Mouse (Mus musculus): ENCODE measurements around the gene Rnaseh2a. TPM values are rescaled to one million over a fixed set of nuclear protein-coding genes. Genes with fewer than 3 reads are reported as not detected.

Gene Rnaseh2a
- polyA plus RNA-seq, 1 experiment: 58.7 TPM

DNA sequence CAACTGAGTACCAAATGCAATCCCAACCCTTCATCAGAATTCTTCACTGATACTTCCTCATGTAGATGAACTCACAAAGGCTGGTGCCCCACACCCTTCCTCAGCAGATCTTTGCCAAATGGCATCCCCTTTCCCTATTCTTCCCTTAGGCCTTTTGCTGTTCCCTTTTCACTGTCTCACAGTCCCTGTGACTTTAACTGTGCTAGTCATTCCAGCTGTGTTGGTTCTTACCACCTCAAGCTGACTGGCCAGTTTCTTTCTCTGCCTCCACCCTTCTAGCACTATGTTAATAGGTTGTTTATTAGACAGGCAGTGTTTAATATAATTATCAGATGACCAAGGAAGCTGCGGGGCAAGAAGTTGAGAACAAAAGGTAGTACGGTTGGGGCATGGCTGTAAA lies 917 bp downstream of the Rnaseh2a start:
- Histone ChIP-seq H3K27ac (ENCODE audit: insufficient read depth, low read length) (no peak overlapping the region; the same call in 1 of the 2 replicates), H3K27me3 (ENCODE audit: control insufficient read depth, insufficient read depth, low read length) (no peaks in the 10 kb centered on the region), H3K4me3 (replicated peaks; ENCODE audit: insufficient read depth, low read depth, low read length) (no peak overlapping the region), H3K4me1 (ENCODE audit: control insufficient read depth, insufficient read depth, low read length) (peaks cover 5% of the 10 kb centered on the region; the same call in 1 of the 2 replicates)
- 42% methylated on average over 2 of the region's 2 CpGs for WGBS
- no peak for TF ChIP-seq POLR2A (IDR thresholded peaks at IDR 0.05; ENCODE audit: borderline replicate concordance, insufficient read depth, low read length)
- TF ChIP-seq CTCF (IDR thresholded peaks at IDR 0.05; ENCODE audit: borderline replicate concordance, insufficient read depth, low read depth, low read length): no peak
- DNase-seq: no peak

- H3K4me1 ChIP-seq (ENCODE audit: control insufficient read depth, insufficient read depth, low read length): peaks cover 5% of the 10 kb centered on the region; the same call in 1 of the 2 replicates
- H3K27ac ChIP-seq (ENCODE audit: insufficient read depth, low read length): no peak overlapping the region
- no peaks in the 10 kb centered on the region for H3K27me3 ChIP-seq (ENCODE audit: control insufficient read depth, insufficient read depth, low read length)
- 90% methylated on average over 13 of the region's 13 CpGs for WGBS
- no peak for DNase-seq
- TF ChIP-seq CTCF (IDR thresholded peaks at IDR 0.05; ENCODE audit: borderline replicate concordance, insufficient read depth, low read depth, low read length): no peak
- no peak for TF ChIP-seq POLR2A (IDR thresholded peaks at IDR 0.05; ENCODE audit: borderline replicate concordance, insufficient read depth, low read length)
- H3K4me3 ChIP-seq (replicated peaks; ENCODE audit: insufficient read depth, low read depth, low read length): no peak overlapping the region
These were observed 1.8 kb downstream of the Rnaseh2a start for GRCm38 (mm10) chr8:84967532-84968304.

DNA sequence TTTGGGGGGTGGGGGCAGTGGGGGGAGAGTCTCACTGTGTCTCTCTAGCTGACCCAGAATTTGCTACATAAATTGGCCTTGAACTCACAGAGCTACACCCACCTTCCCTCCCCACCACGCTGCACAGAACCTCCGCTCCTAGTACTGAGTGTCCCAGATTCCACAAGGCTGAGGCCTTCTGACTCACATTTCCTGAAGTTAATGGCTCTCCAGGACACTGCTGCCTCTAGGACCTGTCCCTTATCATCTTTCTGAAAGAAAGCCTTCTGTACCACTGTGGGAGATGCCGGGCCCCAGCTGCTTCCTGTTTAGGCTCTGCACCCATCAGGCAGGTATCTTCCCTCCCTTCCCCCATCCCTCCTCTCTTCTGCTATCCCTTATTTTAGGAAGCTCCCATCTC lies 3.0 kb downstream of the Rnaseh2a start:
- H3K27ac ChIP-seq (ENCODE audit: insufficient read depth, low read length): no peak overlapping the region
- TF ChIP-seq CTCF (IDR thresholded peaks at IDR 0.05; ENCODE audit: borderline replicate concordance, insufficient read depth, low read depth, low read length) (no peak), POLR2A (IDR thresholded peaks at IDR 0.05; ENCODE audit: borderline replicate concordance, insufficient read depth, low read length) (no peak)
- H3K4me3 ChIP-seq (replicated peaks; ENCODE audit: insufficient read depth, low read depth, low read length): no peak overlapping the region
- no peaks in the 10 kb centered on the region for H3K27me3 ChIP-seq (ENCODE audit: control insufficient read depth, insufficient read depth, low read length)
- peaks cover 5% of the 10 kb centered on the region; the same call in 1 of the 2 replicates for H3K4me1 ChIP-seq (ENCODE audit: control insufficient read depth, insufficient read depth, low read length)
- no peak for DNase-seq
- WGBS: 75% methylated on average over 3 of the region's 3 CpGs

DNA sequence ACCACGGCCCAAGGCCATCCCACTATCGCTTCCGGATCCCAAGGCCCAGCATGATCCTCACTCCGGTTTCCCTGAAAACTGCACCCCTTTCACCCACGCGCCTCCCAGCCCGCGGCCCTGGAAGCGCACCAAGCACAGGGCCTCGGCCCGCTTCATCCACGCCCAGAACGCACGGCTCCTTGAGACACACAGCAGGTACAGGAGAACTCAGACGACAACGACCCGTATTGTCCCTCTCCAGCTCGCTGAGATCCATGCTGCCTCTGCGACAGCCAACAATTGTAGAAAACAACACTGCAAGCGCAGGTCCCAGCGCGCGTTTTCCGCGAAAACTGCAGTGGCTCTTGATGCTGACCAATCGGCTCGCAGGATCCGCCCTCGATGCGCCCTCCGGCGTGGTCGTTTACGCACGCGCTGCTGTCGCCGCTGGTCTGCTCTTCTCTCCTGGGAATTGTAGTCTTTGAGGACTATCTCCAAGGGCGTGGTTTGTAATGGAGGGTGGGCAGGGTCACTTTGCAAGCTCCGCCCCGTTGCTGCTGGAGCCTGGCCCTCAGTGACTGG lies 3.8 kb downstream of the Rnaseh2a start:
- Histone ChIP-seq H3K27ac (ENCODE audit: insufficient read depth, low read length) (peak overlapping the region; percentile 10; the same call in 1 of the 2 replicates), H3K4me3 (replicated peaks; ENCODE audit: insufficient read depth, low read depth, low read length) (peak overlapping the region; percentile 73), H3K27me3 (ENCODE audit: control insufficient read depth, insufficient read depth, low read length) (no peaks in the 10 kb centered on the region), H3K4me1 (ENCODE audit: control insufficient read depth, insufficient read depth, low read length) (peaks cover 5% of the 10 kb centered on the region; the same call in 1 of the 2 replicates)
- TF ChIP-seq CTCF (IDR thresholded peaks at IDR 0.05; ENCODE audit: borderline replicate concordance, insufficient read depth, low read depth, low read length) (0 out of 2 replicates have a peak, but pooled peaks have one; percentile 2), POLR2A (IDR thresholded peaks at IDR 0.05; ENCODE audit: borderline replicate concordance, insufficient read depth, low read length) (peak; percentile 71; the same call in 1 of the 2 replicates)
- peak; percentile 91 to 95 for DNase-seq
- under 1% methylated on average over 41 of the region's 41 CpGs for WGBS

GRCm38 (mm10) chr8:84963952-84964351 lies 5.6 kb downstream of the Rnaseh2a start:
- no peak for DNase-seq
- WGBS: 84% methylated on average over 4 of the region's 4 CpGs

GRCm38 (mm10) chr8:84959811-84960210 lies 9.8 kb downstream of the Rnaseh2a start:
- Histone ChIP-seq H3K27ac (ENCODE audit: insufficient read depth, low read length) (no peak overlapping the region), H3K4me1 (ENCODE audit: control insufficient read depth, insufficient read depth, low read length) (no peaks in the 10 kb centered on the region; the same call in 1 of the 2 replicates), H3K4me3 (replicated peaks; ENCODE audit: insufficient read depth, low read depth, low read length) (no peak overlapping the region), H3K27me3 (ENCODE audit: control insufficient read depth, insufficient read depth, low read length) (no peaks in the 10 kb centered on the region)
- no peak for DNase-seq
- 81% methylated on average over 7 of the region's 7 CpGs for WGBS
- no peak for TF ChIP-seq CTCF (IDR thresholded peaks at IDR 0.05; ENCODE audit: borderline replicate concordance, insufficient read depth, low read depth, low read length)
- no peak for TF ChIP-seq POLR2A (IDR thresholded peaks at IDR 0.05; ENCODE audit: borderline replicate concordance, insufficient read depth, low read length)

More at GRCm38 (mm10) chr8:84963952-84964351, 5.6 kb downstream of the Rnaseh2a start:
- TF ChIP-seq POLR2A (IDR thresholded peaks at IDR 0.05; ENCODE audit: borderline replicate concordance, insufficient read depth, low read length): no peak
- TF ChIP-seq CTCF (IDR thresholded peaks at IDR 0.05; ENCODE audit: borderline replicate concordance, insufficient read depth, low read depth, low read length): no peak
- Histone ChIP-seq H3K27ac (ENCODE audit: insufficient read depth, low read length) (no peak overlapping the region), H3K27me3 (ENCODE audit: control insufficient read depth, insufficient read depth, low read length) (no peaks in the 10 kb centered on the region), H3K4me1 (ENCODE audit: control insufficient read depth, insufficient read depth, low read length) (peaks cover 3% of the 10 kb centered on the region; the same call in 1 of the 2 replicates), H3K4me3 (replicated peaks; ENCODE audit: insufficient read depth, low read depth, low read length) (no peak overlapping the region)

GRCm38 (mm10) chr8:84956768-84957167 lies 12.8 kb downstream of the Rnaseh2a start:
- no peaks in the 10 kb centered on the region for H3K27me3 ChIP-seq (ENCODE audit: control insufficient read depth, insufficient read depth, low read length)
- WGBS: 33% methylated on average over 2 of the region's 2 CpGs
- peak; percentile 69 to 82 for DNase-seq

More at GRCm38 (mm10) chr8:84956768-84957167, 12.8 kb downstream of the Rnaseh2a start:
- Histone ChIP-seq H3K27ac (ENCODE audit: insufficient read depth, low read length) (no peak overlapping the region), H3K4me3 (replicated peaks; ENCODE audit: insufficient read depth, low read depth, low read length) (no peak overlapping the region), H3K4me1 (ENCODE audit: control insufficient read depth, insufficient read depth, low read length) (no peaks in the 10 kb centered on the region)
- TF ChIP-seq CTCF (IDR thresholded peaks at IDR 0.05; ENCODE audit: borderline replicate concordance, insufficient read depth, low read depth, low read length) (peak; percentile 82), POLR2A (IDR thresholded peaks at IDR 0.05; ENCODE audit: borderline replicate concordance, insufficient read depth, low read length) (no peak)
